In the genomic region with DNA sequence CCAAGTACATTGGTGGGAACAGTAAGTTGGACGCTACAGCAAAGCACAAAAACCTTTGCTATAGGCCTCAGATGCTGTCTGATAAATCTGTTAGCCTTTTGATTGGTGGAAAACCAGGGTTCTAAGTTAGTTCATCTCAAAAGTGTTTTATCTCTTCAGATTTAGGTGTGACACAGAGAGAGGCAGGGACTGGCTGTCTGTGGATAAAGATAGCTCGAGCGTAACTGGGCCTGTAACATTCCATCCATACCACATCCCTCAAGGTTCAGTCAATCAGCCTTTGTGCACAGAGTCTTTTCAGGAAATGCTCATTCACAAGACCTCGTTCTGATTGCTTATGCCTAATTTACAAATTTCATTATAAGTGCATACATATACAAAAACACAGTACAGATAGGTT, we compare ENCODE assay signal across 8 mouse cellular contexts. TPM values are rescaled to one million over a fixed set of nuclear protein-coding genes. Genes with fewer than 3 reads are reported as not detected.
A peak's percentile ranks its signal among the peaks of the same experiment; 100 is the strongest.
DNase-seq lines count a peak whose midpoint lies in the region; ATAC-seq and TF ChIP-seq lines count a peak whose summit lies in the region.

No protein-coding gene starts in this region.

- H3K9ac ChIP-seq in heart, embryonic 11.5 days (ENCODE audit: low read depth, low read length): no peak overlapping the region
- no peak overlapping the region for H3K9ac ChIP-seq in liver, postnatal 0 days (replicated peaks)

- no peaks in the 10 kb centered on the region for H3K36me3 ChIP-seq in heart, embryonic 11.5 days (ENCODE audit: control insufficient read depth, insufficient read depth, low read length)
- H3K36me3 ChIP-seq in liver, postnatal 0 days (replicated peaks; ENCODE audit: insufficient read depth, low read length): peaks cover 7% of the 10 kb centered on the region; the same call in 1 of the 2 replicates

- peak; percentile 71 for DNase-seq in embryo, embryonic 10 days (ENCODE audit: low spot score)
- no peak for DNase-seq in embryo, embryonic 9.5 days (ENCODE audit: extremely low spot score)
- peak; percentile 32 for DNase-seq in R1 (ENCODE audit: low read depth, low spot score)
- DNase-seq in liver, postnatal 0 days: no peak
- DNase-seq in cerebellum, adult 9-10 months: no peak
- DNase-seq in cerebellum, adult 11-12 months: no peak
- no peak for DNase-seq in cerebellum, postnatal 25 days

- H3K4me2 ChIP-seq in heart, embryonic 11.5 days: peak overlapping the region; percentile 42
- peak overlapping the region; percentile 7 for H3K4me2 ChIP-seq in liver, postnatal 0 days (ENCODE audit: low read depth, low read length)

- ATAC-seq in heart, embryonic 11.5 days (replicated peaks; ENCODE audit: insufficient number of reproducible peaks, low FRiP score, low TSS enrichment): no peak
- no peak for ATAC-seq in liver, postnatal 0 days

- WGBS in heart, embryonic 11.5 days (ENCODE audit: insufficient replicate concordance): 13% methylated on average over 4 of the region's 4 CpGs
- 34% methylated on average over 4 of the region's 4 CpGs for WGBS in liver, postnatal 0 days (ENCODE audit: insufficient replicate concordance)

- peak overlapping the region; percentile 12; the same call in 1 of the 2 replicates for H3K4me3 ChIP-seq in heart, embryonic 11.5 days (ENCODE audit: low read depth, low read length)
- no peak overlapping the region for H3K4me3 ChIP-seq in liver, postnatal 0 days (ENCODE audit: low read depth, low read length)

- peaks cover 34% of the 10 kb centered on the region for H3K4me1 ChIP-seq in heart, embryonic 11.5 days (ENCODE audit: control insufficient read depth, insufficient read depth, low read length)
- H3K4me1 ChIP-seq in liver, postnatal 0 days (ENCODE audit: insufficient read depth): peaks cover 45% of the 10 kb centered on the region

- peak overlapping the region; percentile 80 for H3K27ac ChIP-seq in heart, embryonic 11.5 days (ENCODE audit: low read depth, low read length)
- no peak overlapping the region for H3K27ac ChIP-seq in liver, postnatal 0 days (ENCODE audit: low read depth)

- TF ChIP-seq EP300 in liver, postnatal 0 days (IDR thresholded peaks at IDR 0.05; ENCODE audit: low read depth): no peak

- H3K9me3 ChIP-seq in heart, embryonic 11.5 days (replicated peaks; ENCODE audit: control insufficient read depth, low read length): no peaks in the 10 kb centered on the region
- H3K9me3 ChIP-seq in liver, postnatal 0 days (ENCODE audit: low read length): no peaks in the 10 kb centered on the region

- TF ChIP-seq CTCF in liver, postnatal 0 days (IDR thresholded peaks at IDR 0.05; ENCODE audit: low read depth): no peak

- H3K27me3 ChIP-seq in heart, embryonic 11.5 days (ENCODE audit: control insufficient read depth, insufficient read depth, low read length): no peaks in the 10 kb centered on the region
- no peaks in the 10 kb centered on the region for H3K27me3 ChIP-seq in liver, postnatal 0 days (ENCODE audit: insufficient read depth, low read length)

RNA-seq across cellular contexts. Expression of a gene that starts 3.4 kb away (rescaled TPM):
- polyA plus RNA-seq in heart, embryonic 11.5 days (2014; fragmentation: Nextera tagmentation; extraction: Ambion mirVana): 67.0 and 73.8 TPM in 2 replicates
- 16.5 and 17.7 TPM in 2 replicates for polyA plus RNA-seq in liver, postnatal 0 days (2015; fragmentation: Nextera tagmentation; extraction: Ambion mirVana)

RNA-seq across cellular contexts. Expression of a gene that starts 43.1 kb away (rescaled TPM):
- 167 and 212 TPM in 2 replicates for polyA plus RNA-seq in heart, embryonic 11.5 days (2014; fragmentation: Nextera tagmentation; extraction: Ambion mirVana)
- polyA plus RNA-seq in liver, postnatal 0 days (2015; fragmentation: Nextera tagmentation; extraction: Ambion mirVana): 21.2 and 24.2 TPM in 2 replicates

Comparison
In these comparisons a context has a peak if more than half of its experiments do, and no peak if none do; other contexts are left out.
1. DNase-seq: peak in embryo, embryonic 10 days (single experiment) and R1 (single experiment); none in embryo, embryonic 9.5 days (single experiment), liver, postnatal 0 days (single experiment), cerebellum, adult 9-10 months (single experiment), cerebellum, adult 11-12 months (single experiment) and cerebellum, postnatal 25 days (0 of 2).